Mouse (Mus musculus) urinary bladder, postnatal 14 days (tissue): Measurements from ENCODE around the gene Col28a1.

Experiments
- DNase-seq: peaks from one replicate; pipeline ENCODE4 v3.0.0; 2021; ENCODE audit warnings: low spot score

Gene Col28a1

DNA sequence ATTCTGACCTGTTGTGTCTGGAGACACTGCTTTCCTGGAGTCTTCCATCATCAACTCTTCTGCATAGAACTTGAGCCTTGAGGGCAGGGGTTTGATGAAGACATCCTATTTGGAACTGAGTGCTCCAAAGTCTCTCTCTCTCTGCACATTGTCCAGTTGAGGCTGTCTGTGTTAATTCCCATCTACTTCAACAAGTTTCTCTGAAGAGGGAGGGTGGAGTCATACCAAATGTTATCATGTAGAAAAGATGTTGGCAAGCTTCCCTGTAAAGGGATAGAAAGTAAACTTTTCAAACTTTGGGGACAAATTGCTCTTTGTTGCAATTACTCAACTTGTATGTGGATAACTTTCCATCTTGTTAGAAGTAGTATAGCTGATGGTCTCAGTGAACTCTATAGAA is at the start of gene Col28a1:
TSS of gene Col28a1 (minus strand) at position 101 of the 400 bp plus-strand sequence.
- DNase-seq: no peak

DNA sequence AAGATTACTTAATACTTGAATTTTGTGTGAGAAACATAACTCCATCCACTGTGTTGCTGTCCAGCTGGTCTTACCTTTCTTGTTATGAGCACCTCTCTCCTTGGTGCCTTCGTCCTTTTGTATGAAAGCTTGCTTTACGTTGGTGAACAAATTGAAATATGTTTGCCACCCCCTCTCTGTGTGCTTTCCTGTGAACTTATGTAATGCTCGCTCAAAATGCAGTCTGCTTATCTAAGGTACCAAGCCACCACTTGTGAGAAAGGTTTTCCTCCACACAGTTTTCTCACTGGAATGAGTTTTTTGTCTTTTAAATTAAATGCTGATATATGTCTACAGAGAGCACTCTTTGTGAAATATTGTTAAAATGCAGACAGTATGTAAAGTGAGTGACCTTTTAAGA is 36.2 kb upstream of the Col28a1 start:
- DNase-seq: no peak

DNA sequence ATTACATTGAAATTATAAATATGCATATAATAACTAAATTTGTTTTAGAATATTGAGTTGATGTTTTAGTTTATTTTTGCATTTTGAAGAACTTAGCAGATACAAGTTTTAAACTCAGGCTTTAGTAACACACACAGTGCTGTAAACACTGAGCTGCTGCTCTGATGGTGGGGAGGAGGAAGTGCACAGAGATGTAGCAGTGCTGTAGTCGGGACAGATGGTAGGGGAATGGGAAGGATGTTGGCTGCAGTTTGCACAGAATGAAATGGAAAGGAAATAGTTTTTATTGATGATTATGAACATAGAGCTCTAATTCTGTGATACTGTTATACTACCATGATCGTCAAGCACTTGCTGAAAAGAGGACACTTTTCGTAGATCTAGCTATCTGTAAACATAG is 34.6 kb upstream of the Col28a1 start:
- DNase-seq: no peak

DNA sequence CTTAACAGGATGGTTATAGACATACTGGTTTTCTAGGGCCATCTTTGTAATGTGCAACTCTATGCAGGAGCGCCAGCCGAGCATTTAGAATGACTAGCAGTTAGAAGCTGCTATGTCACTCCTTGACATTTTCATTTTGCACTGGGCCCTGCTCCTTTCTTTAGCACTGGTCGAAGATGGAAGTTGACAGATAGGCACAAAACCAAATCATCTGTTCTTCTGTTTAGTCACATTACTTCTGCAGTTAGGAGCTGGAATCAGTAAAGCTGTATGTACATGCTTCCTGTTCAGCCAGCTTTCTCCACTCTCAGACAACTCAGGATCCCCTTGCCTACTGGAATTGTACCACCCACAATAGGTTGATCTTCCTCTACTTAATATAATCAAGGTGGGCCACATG is 18.2 kb upstream of the Col28a1 start:
- DNase-seq: no peak

DNA sequence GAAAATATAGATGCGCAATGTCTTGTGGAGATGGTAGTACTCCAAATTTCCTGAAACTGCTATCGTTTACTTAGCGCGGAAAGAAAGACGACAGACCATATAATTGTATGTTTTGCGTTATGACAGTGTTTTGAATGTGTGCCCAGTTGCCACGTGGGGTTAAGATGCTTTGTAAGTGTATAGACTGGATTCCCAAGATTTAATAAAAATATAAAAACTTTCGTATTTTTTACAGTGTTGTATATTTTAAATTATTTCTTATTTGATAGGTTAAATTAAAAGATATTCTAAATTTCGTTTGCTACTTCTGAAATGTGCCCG is 17.4 kb upstream of the Col28a1 start:
- DNase-seq: no peak

DNA sequence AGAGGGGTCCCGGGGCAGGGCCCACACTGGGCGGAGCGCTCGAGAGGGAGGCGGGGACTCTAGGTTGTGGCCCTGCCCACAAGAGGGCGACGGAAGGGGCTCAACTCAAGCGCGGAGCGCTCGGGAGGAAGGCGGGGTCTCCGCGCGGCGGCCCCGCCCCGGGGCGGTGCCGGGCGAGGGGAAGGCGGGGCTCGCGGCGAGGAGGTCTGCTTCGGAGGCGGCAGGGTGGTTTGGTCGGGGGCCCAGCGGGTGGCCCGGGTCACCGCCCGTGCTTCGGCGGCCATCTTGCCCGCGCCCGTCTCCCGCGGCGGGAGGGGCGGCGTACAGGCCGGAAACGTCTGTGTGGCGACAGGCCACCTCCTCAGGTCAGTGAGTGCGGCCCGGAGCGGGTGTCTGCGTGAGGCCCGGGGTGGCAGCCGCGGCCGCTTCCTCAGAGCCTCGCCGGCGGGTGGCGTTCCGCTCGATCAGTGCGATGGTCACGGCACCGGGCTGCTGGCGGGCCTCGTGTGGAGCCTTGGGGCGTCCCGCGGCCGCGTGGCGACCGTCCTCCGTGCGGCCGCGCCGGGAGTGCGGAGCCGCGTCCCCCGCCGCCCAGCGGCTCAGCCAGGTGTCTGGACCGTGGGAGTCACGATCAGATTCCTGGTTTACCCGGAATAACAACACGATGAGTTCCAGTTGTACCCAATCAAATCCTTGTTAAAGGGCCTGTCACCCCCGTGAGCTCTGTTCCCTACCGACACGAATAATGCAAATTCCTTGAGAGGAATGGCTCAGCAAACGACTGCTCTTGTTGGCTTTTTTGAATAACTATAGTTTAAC is 16.8 kb upstream of the Col28a1 start, which contains the start of gene Mios:
TSS of gene Mios (plus strand) at position 176 of the 819 bp plus-strand sequence.
- peak; percentile 86 for DNase-seq

DNA sequence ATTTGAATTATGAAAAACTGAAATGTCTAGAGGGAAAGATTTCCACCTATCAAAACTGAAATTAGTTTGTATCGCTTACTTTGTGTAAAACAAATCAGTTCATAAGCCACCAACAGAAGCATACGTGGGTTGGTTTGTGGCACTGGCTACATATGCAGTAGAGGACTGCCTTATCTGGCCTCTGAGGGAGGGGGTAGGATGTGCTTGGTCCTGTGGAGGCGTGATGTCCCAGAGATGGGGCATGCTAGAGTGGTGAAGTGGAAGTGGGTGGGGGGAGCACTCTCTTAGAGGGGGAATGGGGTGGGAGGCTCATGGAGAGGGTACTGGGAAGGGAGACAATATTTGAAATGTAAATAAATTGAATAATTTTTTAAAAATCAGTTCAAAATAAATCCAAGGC is 2.5 kb downstream of the Col28a1 start:
- no peak for DNase-seq

DNA sequence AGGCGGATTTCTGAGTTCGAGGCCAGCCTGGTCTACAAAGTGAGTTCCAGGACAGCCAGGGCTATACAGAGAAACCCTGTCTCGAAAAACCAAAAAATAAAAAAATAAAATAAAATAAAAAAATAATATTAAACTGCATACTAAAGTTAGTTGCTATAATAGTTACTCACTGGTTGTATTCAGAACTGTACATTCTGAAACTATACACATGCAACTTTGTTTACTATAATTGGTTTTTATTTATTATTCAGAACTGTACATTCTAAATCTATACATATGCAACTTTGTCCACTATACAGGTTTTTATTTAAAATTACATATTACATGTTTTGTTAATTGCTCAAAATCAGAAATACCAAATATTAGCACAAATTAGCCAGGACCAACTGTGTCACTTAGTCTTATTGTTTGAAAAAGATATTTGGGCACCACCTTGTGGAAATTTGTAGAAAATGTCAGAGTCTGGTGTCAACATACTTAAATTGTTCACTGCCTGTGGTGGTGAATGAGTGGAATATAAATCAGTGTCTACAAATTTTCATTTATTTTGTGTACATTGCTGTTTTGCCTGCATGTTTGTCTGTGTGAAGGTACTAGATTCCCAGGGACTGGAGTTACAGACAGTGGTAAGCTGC is 3.7 kb downstream of the Col28a1 start:
- DNase-seq: no peak

DNA sequence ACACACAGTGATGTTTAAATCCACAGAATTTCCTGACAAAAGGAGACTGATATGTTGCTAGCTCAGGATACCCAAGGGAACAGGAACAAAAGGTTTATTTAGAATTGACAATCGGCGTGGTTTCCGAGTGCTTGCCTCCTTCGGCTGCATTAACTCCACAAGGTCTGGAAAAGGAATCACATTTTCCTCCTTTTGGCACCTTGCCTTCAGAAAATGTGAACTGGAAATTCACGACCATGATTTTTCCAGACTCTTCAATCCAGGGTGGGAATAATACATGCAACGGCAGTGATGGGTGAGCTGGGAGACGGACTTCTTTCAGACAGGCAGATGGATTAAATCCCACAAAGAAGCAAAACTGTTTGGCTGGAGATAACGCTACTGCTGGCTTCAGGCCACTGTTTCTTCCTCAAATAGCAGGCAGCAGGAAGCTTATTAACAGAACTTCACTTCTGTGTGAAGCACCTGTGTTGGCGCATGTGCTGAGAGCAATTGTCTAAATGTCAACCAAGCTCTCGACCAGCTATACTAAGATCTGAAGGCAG is 13.9 kb downstream of the Col28a1 start:
- no peak for DNase-seq

DNA sequence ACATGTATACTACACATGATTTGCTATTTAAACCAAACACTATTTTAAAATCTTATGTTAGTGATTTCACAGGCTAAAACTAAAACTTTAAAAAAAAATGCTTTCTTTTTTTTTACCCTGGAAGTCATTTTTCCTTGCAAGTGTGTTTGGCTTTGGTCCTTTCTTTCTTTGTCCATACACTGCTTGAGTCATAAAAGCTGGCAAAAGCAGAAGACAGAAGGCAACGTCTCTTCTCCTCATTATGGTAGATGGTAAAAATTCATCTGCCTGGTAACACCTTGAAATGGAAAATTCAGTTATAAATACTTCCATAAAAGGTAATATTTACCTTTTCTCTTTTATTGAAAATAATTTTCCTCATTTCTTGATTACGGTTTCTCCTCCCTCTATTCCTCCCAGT is 16.3 kb downstream of the Col28a1 start:
- no peak for DNase-seq

DNA sequence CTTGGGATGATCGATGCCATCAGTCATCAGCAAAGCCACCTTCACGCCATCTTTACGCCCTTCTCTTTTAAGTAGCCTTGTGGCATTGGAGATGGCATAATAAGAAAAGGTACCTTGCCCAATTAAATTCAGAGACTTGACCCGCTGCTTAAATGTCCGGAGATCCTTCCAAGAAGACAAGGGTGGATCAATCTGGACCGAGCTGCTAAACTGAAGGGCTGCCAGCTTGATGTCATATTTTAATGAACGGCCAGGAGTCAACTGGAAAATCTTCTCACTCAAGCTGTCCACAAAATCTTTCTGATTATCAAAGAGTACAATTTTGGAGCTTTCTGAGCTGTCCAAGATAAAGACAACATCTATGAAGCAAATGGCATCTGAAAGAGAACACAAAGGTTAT is 17.1 kb downstream of the Col28a1 start:
- DNase-seq: no peak

DNA sequence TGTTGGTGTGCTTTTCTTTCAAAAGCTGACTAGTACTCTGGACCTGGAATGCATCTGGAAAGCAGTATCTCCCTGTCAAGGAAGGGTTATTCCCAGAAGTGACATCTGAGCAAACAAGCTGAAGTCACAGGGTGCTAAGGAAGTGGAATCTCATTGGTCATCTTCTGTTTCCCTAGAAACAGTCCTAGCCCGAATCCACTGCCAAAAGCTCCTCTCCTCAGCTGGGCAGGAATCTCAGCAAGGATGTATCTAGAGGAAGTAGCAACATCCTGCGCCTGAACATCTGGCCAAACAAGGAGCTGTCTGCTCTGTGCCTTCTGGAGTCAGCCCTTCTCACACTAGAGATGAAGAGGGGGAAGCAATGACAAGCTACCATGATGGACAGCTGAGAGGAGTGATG is 18.4 kb downstream of the Col28a1 start:
- no peak for DNase-seq

DNA sequence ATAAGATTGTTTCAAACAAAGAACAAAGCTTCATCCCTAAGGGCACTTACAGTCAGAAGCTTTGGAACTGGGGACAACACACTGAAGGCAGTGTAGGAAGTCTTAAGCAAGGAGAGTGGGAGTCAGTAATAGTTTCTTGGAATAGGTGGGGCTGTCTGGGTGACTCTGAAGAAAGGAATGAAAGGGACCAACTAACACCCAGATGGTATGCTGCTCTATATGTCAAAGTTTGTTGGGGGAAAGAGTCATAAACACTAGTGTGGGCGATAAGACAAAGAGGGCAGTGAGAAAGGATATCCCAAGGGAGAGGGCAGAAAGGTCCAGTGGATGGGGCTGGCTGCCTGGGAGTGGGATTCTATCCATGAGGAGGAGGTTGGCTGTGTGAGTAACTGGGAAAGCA is 20.3 kb downstream of the Col28a1 start:
- DNase-seq: no peak

DNA sequence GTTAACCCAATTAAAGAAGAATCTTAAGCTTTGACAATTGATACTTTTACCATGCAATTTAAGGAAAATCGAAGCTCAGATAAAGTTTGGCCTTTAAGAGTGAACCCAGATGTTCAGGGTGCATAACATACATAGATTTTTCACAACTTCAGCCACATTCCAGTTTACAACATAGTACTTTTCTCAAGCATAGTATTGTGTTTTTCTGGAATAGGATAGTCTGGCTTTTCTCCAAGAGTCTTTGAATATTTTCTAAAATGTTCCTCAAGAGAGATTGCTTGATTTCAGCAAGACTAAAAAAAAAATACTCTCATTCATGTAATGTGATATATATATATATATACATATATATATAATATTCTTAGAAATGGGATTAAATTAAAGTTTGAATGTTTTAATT is 27.7 kb downstream of the Col28a1 start:
- DNase-seq: no peak

DNA sequence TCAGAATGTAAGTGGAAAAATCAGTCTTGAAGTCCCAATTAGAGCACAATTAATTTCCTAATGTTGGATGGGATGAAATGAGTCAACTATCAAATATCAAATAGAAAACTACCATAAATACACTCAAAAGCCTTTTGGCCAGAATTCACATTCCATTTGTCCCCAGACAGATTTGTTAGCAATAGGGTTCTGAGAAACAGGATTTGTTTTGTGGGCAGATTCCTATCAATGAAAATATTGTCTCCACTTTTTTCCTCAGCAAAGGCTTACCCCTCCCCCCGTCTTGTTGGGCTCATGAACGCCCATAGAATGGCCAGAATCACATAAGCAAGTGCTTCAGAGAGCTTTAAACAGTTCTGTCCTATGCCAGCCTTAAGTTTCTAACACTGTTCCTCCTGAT is 32.4 kb downstream of the Col28a1 start:
- DNase-seq: no peak

DNA sequence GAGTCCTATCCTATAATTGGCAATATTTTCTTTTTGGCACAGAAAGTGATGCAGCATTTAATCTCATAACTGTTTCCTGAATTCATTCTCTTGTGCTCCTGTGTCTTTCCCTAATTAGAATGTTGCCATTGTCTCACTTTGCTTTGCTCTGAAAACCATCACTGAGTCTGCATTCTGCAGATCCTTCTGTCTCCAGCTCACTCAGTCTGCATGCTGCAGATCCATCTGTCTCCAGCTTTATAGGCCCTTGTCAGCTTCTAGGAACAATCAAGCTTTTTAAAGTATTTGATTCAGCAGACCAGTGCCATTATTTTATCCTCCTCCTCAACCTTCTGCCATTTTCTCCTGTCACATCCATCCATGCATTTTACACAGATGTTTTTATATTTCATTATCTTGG is 35.3 kb downstream of the Col28a1 start:
- DNase-seq: no peak

DNA sequence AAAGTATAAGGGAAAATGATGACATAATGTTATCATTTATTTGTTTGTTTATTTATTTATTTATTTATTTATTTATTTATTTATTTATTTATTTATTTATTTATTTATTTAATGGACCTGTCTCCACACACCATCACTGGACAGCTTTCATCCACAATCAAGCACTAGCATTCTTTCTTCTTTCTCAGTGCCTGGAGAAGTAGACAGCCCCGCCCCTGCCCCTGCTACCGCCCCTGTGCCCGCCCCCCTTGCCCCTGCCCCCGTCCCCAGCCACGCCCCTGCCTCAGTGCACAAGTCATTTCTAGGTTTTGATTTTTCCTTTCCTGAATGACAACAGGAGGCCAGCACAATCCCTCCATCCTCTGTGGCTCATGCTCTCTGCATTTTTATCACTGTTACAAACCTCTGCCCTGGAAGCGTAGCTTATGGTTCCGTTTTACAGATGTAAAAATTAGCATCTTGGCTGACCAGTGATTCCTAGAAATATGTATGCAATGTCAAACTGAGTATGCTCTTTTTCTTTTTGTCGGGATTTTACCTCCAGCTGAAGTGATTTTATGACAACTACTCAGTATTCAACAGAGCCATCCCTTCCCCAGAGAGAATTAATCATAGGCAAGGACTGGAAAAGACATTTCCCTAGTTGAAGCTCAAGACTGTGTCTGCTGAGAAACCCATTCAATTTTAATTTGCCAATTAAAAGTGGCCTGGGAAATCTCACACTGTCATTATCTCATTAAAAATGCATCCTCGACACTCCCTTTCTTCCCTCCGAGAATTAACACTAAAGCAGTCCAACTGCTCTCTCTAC is 39.7 kb downstream of the Col28a1 start:
- DNase-seq: no peak

DNA sequence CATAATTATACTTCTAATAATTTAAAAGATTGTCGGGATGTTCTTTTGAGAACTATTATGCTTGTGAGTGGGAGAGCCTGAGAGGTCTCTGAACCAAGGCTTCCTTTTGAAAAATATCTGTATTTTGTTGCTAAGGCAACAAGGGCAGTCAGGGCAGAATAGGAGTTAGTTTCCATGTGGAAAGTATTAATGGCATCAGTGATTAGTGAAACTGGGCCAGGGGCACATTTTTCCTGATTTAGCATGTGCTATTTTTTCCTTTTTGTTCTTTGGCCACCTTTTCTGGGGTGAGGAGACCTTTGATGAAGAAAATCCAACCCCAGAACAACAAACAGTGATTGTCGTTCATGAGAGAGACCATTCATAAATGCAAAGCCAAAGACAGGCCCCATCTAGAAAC is 43.5 kb downstream of the Col28a1 start:
- DNase-seq: no peak

DNA sequence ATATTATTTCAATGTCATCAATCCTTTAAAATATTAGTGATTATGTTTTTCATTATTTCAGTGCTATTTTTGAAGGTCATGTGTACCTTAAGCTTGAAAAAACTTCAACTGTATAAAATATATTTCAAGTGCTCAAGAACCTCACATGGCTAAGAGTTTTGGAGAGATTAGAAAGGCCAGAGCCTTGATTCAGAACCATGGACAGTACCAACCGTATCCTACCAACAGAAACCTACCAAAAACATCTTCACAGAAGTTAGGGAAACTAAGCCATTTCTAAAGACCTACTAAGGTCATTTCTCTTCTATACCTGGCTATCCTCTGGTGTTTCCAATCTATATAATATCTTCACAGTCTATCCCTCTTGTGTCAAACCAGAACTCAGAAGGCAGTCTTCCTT is 50.5 kb downstream of the Col28a1 start:
- no peak for DNase-seq

DNA sequence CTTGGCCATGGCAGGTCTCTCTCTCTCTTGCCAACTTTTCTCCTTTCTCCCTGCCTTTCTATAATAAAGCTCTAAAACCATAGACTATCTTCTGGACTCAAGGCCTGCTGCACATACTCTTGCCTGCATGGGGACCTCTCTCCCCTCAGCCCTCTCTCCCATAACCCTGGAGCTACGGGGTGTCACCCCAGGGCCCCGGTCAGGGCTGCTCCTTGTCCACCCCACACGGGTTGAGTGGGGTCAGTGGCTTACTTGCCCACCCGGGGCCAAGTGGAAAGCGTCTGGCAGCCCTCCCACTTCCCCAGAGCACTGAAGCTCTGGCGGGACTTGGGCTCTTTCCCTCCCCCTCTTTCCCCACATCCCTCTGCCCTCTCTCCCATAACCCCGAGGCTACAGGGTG is 62.3 kb downstream of the Col28a1 start:
- no peak for DNase-seq

DNA sequence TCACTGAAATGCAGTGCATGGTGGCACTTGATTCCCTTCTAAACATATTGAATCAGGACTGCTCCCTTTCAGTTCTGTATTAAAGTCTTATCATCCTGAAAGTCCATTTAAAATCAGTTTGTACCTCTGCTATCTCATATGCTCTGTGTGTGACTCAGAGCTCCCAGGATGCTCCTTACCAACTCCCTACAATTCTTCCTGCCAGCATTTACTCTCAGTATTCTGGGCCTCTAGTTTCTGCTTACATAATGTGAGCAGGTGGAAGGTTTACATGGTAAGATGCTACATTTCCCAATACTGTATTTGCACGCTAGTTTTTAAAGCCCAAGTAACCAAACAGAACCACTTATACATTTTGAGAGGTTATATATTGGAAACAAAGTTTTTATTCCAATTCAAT is 64.3 kb downstream of the Col28a1 start:
- no peak for DNase-seq

DNA sequence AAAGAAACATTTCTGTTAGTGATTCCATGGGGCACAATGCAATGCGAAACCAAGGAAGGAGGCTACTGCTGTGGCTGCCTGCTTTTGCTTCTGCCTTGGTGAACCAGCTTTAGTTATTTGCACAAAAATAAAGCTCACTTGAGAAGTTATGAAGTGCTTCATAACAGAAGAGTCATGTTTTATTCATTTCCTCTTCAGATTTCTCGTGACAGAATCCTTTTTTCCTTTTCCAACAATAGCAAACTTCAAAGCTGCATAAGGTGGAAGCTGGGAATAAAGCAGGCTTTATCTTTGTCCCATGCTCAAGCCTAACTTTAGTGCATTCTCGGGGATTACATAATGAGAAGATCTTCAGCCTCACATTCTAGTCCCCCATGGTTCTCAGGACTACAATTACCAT is 65.9 kb downstream of the Col28a1 start:
- DNase-seq: no peak

DNA sequence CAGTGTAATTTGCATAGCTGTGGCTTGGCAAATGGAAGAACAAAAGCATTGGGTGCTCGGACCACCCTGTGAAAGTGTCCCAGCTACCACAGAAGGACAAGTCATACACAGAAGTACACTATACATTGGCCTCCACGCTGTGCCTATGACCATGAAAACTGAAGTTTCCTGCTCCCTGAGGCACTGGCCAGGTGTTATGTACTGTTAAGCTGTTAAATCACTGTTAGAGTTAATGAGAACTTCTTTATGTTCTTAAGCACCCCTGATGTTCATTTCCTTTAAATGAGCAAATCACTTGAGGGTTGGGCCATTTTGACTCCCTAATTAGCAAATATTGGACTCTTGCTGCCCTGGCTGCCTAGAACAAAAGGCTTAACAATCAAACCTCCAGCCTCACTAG is 73.3 kb downstream of the Col28a1 start:
- DNase-seq: no peak
